Mouse (Mus musculus): ENCODE measurements around the gene Asb6. TPM values are rescaled to one million over a fixed set of nuclear protein-coding genes. Genes with fewer than 3 reads are reported as not detected.
A peak's percentile ranks its signal among the peaks of the same experiment; 100 is the strongest.

Gene Asb6
- polyA plus RNA-seq, 1 experiment from 2014 or later: 38.5 TPM

DNA sequence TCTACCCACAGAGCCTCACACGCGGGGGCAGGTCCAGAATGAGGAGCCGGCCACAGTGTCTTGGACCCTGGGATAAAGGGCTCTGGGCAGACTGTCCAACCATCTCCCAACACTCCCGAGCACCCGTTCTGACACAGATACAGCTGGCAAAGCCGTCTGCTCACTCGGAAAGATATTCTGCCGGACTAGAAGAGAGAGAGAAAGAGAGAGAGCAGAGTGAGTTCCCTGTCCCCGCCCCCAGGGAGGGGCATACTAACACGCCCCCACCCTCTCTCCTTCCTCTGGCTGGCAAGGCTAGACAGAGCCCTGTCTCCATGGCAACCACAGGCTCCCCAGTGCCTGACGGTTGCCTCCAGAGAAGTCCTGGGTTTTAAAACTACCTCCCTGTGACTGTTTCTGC is 33.8 kb downstream of the Asb6 start:
- 5% methylated on average over 11 of the region's 11 CpGs for WGBS
- Histone ChIP-seq H3K4me2 (ENCODE audit: low read length) (peak overlapping the region; percentile 39), H3K9ac (replicated peaks; ENCODE audit: low read length) (no peak overlapping the region; the same call in 1 of the 2 replicates), H3K9me3 (ENCODE audit: control insufficient read depth, low read length) (no peaks in the 10 kb centered on the region), H3K4me1 (ENCODE audit: control insufficient read depth, insufficient read depth, low read length) (peaks cover 29% of the 10 kb centered on the region), H3K36me3 (ENCODE audit: control insufficient read depth, insufficient read depth, low read length) (no peaks in the 10 kb centered on the region), H3K27ac (replicated peaks; ENCODE audit: low read depth, low read length) (peak overlapping the region; percentile 72), H3K4me3 (replicated peaks; ENCODE audit: low read depth, low read length) (0 out of 2 replicates have a peak overlapping the region, but pooled peaks have one; percentile 12), H3K27me3 (ENCODE audit: control insufficient read depth, insufficient read depth, low read length) (peaks cover 8% of the 10 kb centered on the region)
- ATAC-seq (ENCODE audit: low FRiP score, low TSS enrichment) (peak; percentile 70), DNase-seq (peak; percentile 96)

DNA sequence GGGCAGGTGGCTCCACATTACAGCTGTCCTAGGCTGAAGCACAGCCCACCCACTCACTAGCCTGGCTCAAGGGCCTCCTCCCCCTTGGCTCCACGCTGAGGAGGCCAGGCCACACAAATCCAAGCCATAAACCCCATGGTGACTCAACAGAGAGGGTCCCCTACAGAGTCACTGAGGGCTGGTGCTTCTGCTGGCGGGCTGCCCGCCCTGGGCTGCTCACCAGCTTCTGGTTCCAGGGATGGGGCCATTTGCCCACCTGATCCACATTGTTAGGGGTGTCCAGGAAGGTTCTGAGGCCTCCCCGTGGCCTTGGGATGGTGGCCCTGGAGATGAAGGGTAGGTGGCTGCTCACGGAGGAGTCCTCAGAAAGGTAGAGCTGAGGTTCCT is 34.3 kb downstream of the Asb6 start:
- 0 out of 2 replicates have a peak, but pooled peaks have one; percentile 9 for ATAC-seq (ENCODE audit: low FRiP score, low TSS enrichment)
- no peak overlapping the region; the same call in 1 of the 2 replicates for H3K9ac ChIP-seq (replicated peaks; ENCODE audit: low read length)

DNA sequence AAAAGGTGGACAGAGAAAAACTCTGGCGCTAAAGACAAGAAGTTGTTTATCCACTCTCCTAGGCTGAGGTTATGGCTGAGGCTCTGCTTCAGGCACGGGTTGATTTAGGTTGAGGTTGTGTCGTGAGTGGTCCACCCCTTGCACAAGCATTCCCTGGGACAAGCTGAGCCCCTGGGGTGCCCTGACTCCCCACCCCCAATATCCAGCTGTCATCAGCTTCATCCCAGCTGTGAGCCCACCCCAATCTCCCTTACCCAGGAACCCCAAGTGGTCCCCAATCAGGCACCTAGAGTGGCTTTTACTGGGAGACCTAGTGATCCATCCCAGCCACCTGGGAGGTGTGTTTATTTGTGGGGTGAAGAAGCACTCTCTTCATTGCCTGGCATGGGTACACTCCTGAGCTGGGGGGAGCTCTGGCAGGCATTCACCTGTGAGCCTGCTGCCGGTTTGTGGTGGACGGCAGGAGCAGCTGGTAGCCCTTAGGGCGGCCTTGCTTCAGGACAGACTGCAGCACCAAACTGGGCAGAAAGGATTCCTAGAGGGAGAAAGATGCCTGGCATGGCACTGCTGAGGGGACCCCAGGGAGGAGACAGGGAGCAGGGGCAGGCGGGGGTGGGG is 34.8 kb downstream of the Asb6 start:
- no peak overlapping the region for H3K9ac ChIP-seq (replicated peaks; ENCODE audit: low read length)
- H3K36me3 ChIP-seq (ENCODE audit: control insufficient read depth, insufficient read depth, low read length): no peaks in the 10 kb centered on the region
- WGBS: 49% methylated on average over 7 of the region's 7 CpGs
- peak overlapping the region; percentile 65; the same call in 1 of the 2 replicates for H3K4me2 ChIP-seq (ENCODE audit: low read length)
- peak overlapping the region; percentile 72; the same call in 1 of the 2 replicates for H3K27ac ChIP-seq (replicated peaks; ENCODE audit: low read depth, low read length)
- no peak overlapping the region for H3K4me3 ChIP-seq (replicated peaks; ENCODE audit: low read depth, low read length)
- no peaks in the 10 kb centered on the region for H3K9me3 ChIP-seq (ENCODE audit: control insufficient read depth, low read length)
- ATAC-seq (ENCODE audit: low FRiP score, low TSS enrichment) (no peak), DNase-seq (no peak)
- peaks cover 24% of the 10 kb centered on the region for H3K4me1 ChIP-seq (ENCODE audit: control insufficient read depth, insufficient read depth, low read length)
- H3K27me3 ChIP-seq (ENCODE audit: control insufficient read depth, insufficient read depth, low read length): 0 out of 2 replicates have a peak, but pooled peaks cover 2% of the 10 kb centered on the region

More for the DNA sequence above, 34.3 kb downstream of the Asb6 start:
- H3K9me3 ChIP-seq (ENCODE audit: control insufficient read depth, low read length): no peaks in the 10 kb centered on the region
- peak overlapping the region; percentile 39 for H3K4me2 ChIP-seq (ENCODE audit: low read length)
- H3K36me3 ChIP-seq (ENCODE audit: control insufficient read depth, insufficient read depth, low read length): no peaks in the 10 kb centered on the region
- 0 out of 2 replicates have a peak, but pooled peaks cover 4% of the 10 kb centered on the region for H3K27me3 ChIP-seq (ENCODE audit: control insufficient read depth, insufficient read depth, low read length)
- WGBS: 51% methylated on average over 5 of the region's 5 CpGs
- no peak for DNase-seq
- no peak overlapping the region for H3K4me3 ChIP-seq (replicated peaks; ENCODE audit: low read depth, low read length)
- peak overlapping the region; percentile 72 for H3K27ac ChIP-seq (replicated peaks; ENCODE audit: low read depth, low read length)
- H3K4me1 ChIP-seq (ENCODE audit: control insufficient read depth, insufficient read depth, low read length): peaks cover 24% of the 10 kb centered on the region

DNA sequence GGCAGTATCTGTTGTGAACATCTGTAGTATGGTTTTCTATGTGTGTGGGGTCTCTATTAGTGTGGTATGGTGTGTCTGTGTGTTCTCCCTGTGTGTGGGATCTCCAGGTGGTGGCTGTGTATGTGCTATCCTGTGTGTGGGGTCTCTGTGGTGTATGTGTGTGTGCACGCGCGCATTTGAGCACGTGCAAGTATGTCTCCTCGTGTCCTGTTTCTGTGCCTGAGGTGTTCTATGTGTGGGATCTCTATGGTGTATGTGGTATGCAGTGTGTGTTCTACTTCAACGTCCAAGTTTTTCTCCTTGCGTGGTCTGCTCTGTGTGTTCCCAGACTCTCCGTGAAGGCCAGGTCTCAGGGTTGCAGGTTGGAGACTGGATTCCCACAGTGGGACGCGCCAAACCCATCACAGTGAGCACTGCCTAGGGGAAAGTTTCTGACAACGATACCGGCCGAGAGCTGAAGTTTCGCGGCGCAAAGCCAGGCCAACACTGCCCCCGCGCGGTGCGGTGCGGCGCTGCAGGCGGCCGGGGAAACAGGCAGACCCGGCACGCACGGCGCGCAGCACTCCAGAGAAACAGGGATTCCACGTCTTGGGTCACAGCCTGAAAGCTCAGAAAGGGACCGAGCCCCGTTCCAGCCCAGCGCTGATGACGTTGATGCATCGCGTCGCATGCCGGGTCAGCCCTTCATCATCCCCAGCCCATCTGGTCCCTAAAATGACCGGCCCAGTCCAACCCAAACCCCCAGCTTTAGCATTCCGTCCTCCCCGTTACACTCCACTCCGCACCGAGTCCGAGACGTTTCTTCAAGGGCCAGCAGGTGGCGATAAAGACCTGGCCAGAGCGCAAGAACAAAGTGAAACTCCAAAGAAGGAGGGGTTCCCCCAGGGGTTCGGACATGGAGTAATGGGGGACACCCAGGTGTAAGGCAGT is 35.7 kb downstream of the Asb6 start:
- peak overlapping the region; percentile 46; the same call in 1 of the 2 replicates for H3K9ac ChIP-seq (replicated peaks; ENCODE audit: low read length)
- H3K36me3 ChIP-seq (ENCODE audit: control insufficient read depth, insufficient read depth, low read length): no peaks in the 10 kb centered on the region
- H3K9me3 ChIP-seq (ENCODE audit: control insufficient read depth, low read length): no peaks in the 10 kb centered on the region
- H3K27ac ChIP-seq (replicated peaks; ENCODE audit: low read depth, low read length): peak overlapping the region; percentile 82
- 0 out of 2 replicates have a peak, but pooled peaks cover under 1% of the 10 kb centered on the region for H3K27me3 ChIP-seq (ENCODE audit: control insufficient read depth, insufficient read depth, low read length)
- H3K4me3 ChIP-seq (replicated peaks; ENCODE audit: low read depth, low read length): peak overlapping the region; percentile 32
- 6% methylated on average over 48 of the region's 48 CpGs for WGBS
- peak; percentile 73; the same call in 1 of the 2 replicates for ATAC-seq (ENCODE audit: low FRiP score, low TSS enrichment)
- H3K4me1 ChIP-seq (ENCODE audit: control insufficient read depth, insufficient read depth, low read length): peaks cover 24% of the 10 kb centered on the region
- DNase-seq: peak; percentile 95
- peak overlapping the region; percentile 65 for H3K4me2 ChIP-seq (ENCODE audit: low read length)

DNA sequence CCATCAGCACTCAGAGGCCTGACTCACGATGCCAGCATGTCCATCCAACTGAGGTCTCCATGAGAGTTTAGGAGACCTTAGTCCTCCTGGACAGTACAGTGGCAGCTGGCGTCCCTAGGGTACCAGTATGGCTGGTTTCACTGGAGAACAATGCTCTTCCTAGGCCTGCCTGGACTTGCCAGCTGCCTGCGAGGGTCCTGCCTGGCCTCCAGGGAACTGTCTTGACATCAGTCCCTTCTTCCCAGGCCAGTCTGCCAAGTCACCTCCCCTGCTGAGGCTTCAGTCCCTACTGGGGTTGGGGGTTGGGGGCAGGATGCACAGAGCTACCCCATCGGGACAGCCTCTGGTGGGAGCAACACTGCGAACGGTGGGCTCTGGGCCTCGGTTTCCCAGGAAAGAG is 38.1 kb downstream of the Asb6 start:
- Histone ChIP-seq H3K36me3 (ENCODE audit: control insufficient read depth, insufficient read depth, low read length) (no peaks in the 10 kb centered on the region), H3K4me2 (ENCODE audit: low read length) (no peak overlapping the region), H3K9me3 (ENCODE audit: control insufficient read depth, low read length) (no peaks in the 10 kb centered on the region), H3K4me1 (ENCODE audit: control insufficient read depth, insufficient read depth, low read length) (peaks cover 27% of the 10 kb centered on the region), H3K9ac (replicated peaks; ENCODE audit: low read length) (no peak overlapping the region), H3K27me3 (ENCODE audit: control insufficient read depth, insufficient read depth, low read length) (no peaks in the 10 kb centered on the region), H3K27ac (replicated peaks; ENCODE audit: low read depth, low read length) (no peak overlapping the region), H3K4me3 (replicated peaks; ENCODE audit: low read depth, low read length) (no peak overlapping the region)
- no peak for ATAC-seq (ENCODE audit: low FRiP score, low TSS enrichment)
- WGBS: 82% methylated on average over 7 of the region's 7 CpGs
- no peak for DNase-seq

DNA sequence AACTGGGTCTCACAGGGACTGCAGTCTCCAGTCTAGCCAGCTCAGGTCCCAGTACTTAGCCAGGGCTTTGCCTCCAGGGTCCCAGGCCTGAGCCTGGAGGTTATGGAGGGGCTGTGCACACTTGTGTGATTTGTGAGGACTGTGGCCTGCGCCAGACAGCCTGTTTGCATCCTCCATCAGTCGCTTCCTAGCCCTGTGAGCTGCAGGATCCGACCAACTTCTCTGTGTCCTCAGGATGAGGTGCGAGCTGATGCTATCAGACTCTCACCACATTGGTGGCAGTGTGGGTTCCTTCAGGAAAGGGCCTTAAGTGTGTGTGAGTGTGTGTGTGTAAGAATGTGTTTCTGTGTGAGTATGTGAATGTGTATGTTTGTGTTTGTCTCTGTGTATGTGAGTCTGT is 42.7 kb downstream of the Asb6 start:
- H3K9me3 ChIP-seq (ENCODE audit: control insufficient read depth, low read length): no peaks in the 10 kb centered on the region
- H3K36me3 ChIP-seq (ENCODE audit: control insufficient read depth, insufficient read depth, low read length): no peaks in the 10 kb centered on the region
- WGBS: 60% methylated on average over 4 of the region's 4 CpGs
- peaks cover 30% of the 10 kb centered on the region for H3K4me1 ChIP-seq (ENCODE audit: control insufficient read depth, insufficient read depth, low read length)
- peak overlapping the region; percentile 27; the same call in 1 of the 2 replicates for H3K9ac ChIP-seq (replicated peaks; ENCODE audit: low read length)
- no peaks in the 10 kb centered on the region for H3K27me3 ChIP-seq (ENCODE audit: control insufficient read depth, insufficient read depth, low read length)
- ATAC-seq (ENCODE audit: low FRiP score, low TSS enrichment) (no peak), DNase-seq (no peak)
- no peak overlapping the region for H3K4me3 ChIP-seq (replicated peaks; ENCODE audit: low read depth, low read length)
- H3K4me2 ChIP-seq (ENCODE audit: low read length): no peak overlapping the region
- H3K27ac ChIP-seq (replicated peaks; ENCODE audit: low read depth, low read length): 0 out of 2 replicates have a peak overlapping the region, but pooled peaks have one; percentile 60

DNA sequence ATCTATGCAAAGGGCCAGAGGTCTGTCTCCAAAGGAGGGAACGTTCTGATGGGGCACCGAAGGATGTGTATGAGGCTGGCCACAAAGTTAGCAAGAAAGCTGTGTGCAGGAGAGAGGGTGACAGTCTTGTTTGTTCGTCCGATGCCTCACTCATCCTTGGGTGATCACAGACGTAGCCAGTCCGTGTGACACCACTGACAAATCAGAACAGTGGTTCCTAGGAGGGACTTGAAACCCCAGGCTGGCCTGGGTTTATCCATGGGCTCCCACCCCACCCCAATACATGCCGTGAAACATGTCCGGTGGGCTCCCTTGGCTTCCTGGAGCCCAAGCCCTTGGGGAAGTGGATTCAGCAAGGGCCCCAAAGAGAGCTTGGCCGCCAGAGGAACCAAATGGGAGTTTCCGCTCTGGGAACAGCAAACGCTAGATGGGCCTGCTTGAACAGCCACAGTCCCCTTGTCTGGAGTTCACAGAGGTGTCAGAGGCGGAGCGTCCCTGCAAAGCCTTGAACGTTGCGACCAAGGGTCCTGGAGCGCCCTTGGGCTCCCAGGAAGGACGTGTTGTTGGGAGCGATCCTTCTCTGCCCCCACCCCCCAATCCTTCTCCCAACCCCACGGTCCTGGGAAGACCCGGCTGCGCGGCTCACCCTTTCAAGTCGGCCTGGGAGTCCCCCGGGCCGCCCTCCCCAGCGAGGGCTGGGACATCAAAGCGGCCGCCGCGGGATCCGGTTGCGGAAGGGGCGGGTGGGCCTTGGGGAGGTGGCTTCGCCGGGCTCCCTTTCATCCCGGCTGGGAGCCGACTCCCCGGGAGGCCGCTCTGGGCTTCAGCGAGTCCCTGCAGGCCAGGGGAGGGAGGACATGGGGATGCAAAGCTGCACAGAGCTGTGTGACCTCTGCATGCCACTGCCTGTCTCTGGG is 45.8 kb downstream of the Asb6 start:
- Histone ChIP-seq H3K9me3 (ENCODE audit: control insufficient read depth, low read length) (no peaks in the 10 kb centered on the region), H3K4me2 (ENCODE audit: low read length) (peak overlapping the region; percentile 49), H3K27ac (replicated peaks; ENCODE audit: low read depth, low read length) (0 out of 2 replicates have a peak overlapping the region, but pooled peaks have one; percentile 38), H3K4me3 (replicated peaks; ENCODE audit: low read depth, low read length) (no peak overlapping the region), H3K4me1 (ENCODE audit: control insufficient read depth, insufficient read depth, low read length) (peaks cover 30% of the 10 kb centered on the region), H3K9ac (replicated peaks; ENCODE audit: low read length) (peak overlapping the region; percentile 29; the same call in 1 of the 2 replicates), H3K27me3 (ENCODE audit: control insufficient read depth, insufficient read depth, low read length) (no peaks in the 10 kb centered on the region), H3K36me3 (ENCODE audit: control insufficient read depth, insufficient read depth, low read length) (no peaks in the 10 kb centered on the region)
- ATAC-seq (ENCODE audit: low FRiP score, low TSS enrichment): peak; percentile 41; the same call in 1 of the 2 replicates
- 9% methylated on average over 40 of the region's 40 CpGs for WGBS
- peak; percentile 64 for DNase-seq

DNA sequence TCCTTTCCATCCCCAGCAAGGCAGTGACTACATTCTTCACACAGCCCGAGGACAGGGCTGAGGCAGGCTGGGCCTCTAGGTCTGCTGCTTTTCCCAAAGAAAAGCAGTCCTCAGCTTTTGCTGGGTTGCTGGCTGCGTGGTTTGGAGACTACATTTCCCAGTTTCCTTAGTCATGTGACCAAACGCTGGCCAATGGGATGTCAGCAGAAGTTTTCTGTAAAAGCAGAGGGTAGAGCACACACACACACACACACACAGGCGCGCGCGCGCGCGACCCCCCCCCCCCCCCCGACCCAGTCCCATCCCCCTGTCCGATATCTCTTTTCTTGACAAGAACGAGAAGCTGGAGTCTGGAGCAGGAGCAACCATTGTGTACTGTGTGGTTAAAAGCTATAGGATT is 46.8 kb downstream of the Asb6 start:
- peak overlapping the region; percentile 46 for H3K27ac ChIP-seq (replicated peaks; ENCODE audit: low read depth, low read length)
- no peaks in the 10 kb centered on the region for H3K27me3 ChIP-seq (ENCODE audit: control insufficient read depth, insufficient read depth, low read length)
- H3K4me1 ChIP-seq (ENCODE audit: control insufficient read depth, insufficient read depth, low read length): peaks cover 30% of the 10 kb centered on the region
- H3K9ac ChIP-seq (replicated peaks; ENCODE audit: low read length): 0 out of 2 replicates have a peak overlapping the region, but pooled peaks have one; percentile 32
- H3K4me2 ChIP-seq (ENCODE audit: low read length): peak overlapping the region; percentile 49
- H3K36me3 ChIP-seq (ENCODE audit: control insufficient read depth, insufficient read depth, low read length): no peaks in the 10 kb centered on the region
- H3K4me3 ChIP-seq (replicated peaks; ENCODE audit: low read depth, low read length): peak overlapping the region; percentile 13
- DNase-seq (peak; percentile 86), ATAC-seq (ENCODE audit: low FRiP score, low TSS enrichment) (peak; percentile 71; the same call in 1 of the 2 replicates)
- H3K9me3 ChIP-seq (ENCODE audit: control insufficient read depth, low read length): no peaks in the 10 kb centered on the region
- WGBS: under 1% methylated on average over 13 of the region's 13 CpGs
